Mouse (Mus musculus) heart, postnatal 14 days (tissue): Measurements from ENCODE around the gene Slc2a13. TPM values are rescaled to one million over a fixed set of nuclear protein-coding genes. Genes with fewer than 3 reads are reported as not detected.
A peak's percentile ranks its signal among the peaks of the same experiment; 100 is the strongest.

Experiments used
- DNase-seq, 2 experiments: peaks; one replicate each; pipeline ENCODE4 v3.0.0; 2021 to 2022
- intact Hi-C: fragments of 180-260 bp; cut with DNase I; formaldehyde crosslinking; loops from one replicate; pipeline ENCODE4 v1.15.1; 2025
- total RNA-seq, 2 experiments: library from RNA; stranded (reverse); gene quantifications; 2 replicates each; pipeline ENCODE4 v1.2.3; 2021

Slc2a13 gene
- total RNA-seq, 2 experiments from 2014 or later: 1.9 to 2.3 TPM

DNA sequence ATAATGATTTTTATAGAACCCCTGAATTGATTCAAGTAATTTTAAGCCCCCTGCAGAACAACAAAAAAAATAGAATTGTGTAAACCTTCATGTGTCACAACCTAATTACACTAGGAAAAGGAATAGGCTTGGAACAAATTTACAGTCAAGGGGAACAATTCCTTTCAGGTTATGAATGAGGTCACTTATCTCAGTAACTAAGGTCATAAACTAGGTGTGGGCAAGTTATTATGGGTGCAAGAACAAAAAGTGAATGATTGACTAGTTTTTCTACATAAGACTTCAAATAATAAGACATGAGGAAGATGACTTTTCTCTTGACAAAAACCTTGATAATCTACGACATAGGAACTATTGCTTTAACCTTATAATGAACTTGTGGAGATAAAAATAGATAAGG is 191.2 kb downstream of the Slc2a13 start:
- intact Hi-C loops: no loop called here
- DNase-seq: no peak

DNA sequence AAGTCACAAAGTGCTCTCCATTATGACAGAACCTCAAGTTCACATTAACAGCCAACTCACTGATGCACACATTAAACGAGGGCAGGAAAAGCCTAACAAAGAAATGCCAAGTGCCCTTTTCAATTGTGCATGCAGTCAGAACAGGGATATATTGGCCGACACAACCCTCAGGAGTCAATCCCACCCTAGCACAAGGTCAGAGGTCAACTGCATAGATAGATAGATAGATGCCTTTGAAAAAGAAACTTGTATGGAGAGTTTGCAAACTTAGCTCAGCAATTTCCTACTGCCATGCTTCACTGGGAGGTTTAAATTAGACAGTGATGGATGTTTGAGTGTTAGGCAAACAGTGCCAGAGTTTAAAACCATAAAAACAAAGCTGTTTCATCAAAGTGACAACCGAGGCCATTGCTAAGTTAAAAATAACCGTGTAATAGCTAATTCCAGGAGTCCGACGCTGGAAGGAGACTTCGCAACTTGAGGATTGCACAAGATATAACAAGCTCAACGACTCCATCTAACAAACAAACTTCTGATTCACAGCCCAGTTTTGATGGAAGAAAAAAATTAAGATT is 194.2 kb downstream of the Slc2a13 start:
- no peak for DNase-seq
- intact Hi-C loops: no loop called here

DNA sequence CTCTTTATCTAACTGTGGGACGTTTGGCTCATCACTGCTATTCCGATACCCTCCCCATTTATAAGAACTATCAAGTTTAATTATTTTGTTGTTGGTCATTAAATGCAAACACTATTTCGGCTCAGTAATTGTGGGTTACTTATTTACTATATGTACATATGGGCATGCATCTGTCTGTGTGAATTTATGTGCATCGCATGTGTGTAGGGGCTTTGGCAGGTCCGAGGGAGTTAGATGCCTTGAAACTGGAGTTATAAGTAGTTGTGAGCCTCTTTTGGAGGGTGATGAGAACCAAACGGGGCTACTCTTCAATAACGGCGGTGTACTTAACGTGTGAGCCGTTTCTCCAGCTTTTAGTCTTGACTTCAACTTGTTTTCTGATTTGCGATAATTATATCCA is 195.5 kb downstream of the Slc2a13 start:
- no peak for DNase-seq
- intact Hi-C loops: no loop called here

DNA sequence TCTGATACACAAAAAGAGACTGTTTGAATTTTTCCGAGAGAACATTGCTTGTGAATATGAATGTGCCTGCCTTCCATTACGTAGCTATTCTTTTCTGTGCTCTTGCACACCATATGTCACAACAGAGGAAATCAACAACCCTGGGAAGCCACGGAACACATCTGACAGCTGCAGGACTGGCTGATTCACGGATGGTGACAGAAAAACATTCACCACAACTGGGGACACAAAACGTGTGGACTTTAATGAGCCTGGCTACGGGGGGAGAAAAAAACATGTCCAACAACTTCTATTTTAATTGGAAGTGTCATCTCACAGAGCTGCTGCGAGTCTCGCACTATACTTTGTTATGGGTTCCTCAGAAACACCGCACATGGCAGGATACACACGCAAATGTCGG is 196.0 kb downstream of the Slc2a13 start:
- intact Hi-C loops: no loop called here

DNA sequence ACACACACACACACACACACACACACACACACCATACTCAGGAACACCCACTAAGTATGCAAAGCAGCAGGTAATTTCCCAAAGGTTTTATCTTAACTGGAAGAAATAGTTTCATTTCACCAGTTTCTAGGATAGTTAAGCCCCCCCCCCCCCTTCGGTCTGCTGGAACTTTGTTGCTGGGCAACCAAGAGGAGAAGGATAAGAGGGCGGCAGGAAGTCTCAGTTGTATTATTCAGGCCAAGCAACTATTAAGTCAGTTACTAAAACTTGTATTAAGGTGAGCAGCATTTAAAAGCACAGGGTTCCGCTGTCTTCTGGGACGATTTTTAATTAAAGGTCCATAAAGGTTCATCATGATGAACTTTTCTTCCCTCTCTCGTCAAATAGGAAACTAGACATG is 198.6 kb downstream of the Slc2a13 start:
- intact Hi-C loops: no loop called here
- DNase-seq: no peak

More for the DNA sequence above, 196.0 kb downstream of the Slc2a13 start:
- DNase-seq: no peak

DNA sequence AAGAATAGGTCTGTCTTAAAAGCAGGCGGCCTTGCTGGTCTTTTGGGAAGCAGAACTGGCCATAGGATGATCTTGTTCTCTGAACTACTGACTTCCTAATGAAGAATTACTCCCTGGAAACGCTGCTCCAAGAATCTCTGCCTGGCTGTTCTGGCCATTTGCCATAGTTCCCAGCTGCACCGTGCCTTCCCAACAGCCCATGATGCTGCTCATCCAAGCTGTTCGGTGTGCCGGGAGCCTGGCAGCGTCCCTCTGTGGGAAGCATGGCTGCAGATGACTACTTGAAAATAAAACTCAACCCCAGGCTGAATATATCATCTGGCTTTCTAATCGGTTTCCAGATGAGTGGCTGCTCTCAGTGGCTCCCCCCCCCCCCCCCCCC is 199.9 kb downstream of the Slc2a13 start:
- intact Hi-C loops: no loop called here

DNA sequence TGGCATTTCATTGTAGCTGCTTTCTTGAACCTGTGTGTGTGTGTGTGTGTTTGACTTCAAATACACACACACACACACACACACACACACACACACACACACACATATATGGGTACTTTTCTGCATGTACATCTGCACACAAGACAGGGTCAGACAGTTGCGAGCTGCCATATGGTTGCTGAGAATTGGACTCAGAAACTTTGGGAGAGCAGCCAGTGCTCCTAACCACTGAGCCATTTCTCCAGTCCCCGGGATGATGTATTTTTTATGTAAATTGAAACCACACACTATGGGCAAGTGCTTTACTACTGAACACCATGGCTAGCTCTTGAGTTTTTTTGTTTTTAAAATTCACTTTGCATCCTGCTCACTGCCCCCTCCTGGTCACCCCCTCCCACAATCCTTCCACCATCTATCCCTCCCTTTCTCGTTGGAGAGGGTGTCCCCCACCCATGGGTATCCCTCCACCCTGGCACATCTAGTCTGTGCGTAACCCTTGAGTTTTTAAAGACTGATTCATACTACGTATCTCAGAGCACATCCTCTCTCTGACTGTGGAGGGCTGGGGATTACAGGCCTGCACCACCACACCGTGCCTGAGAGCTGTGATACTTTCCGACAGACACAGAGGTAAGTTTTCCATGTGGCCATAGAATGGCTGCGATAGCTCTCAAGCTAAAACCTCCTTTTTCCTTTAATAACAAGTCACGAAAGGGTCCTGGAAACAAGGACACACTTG is 200.4 kb downstream of the Slc2a13 start:
- DNase-seq: no peak
- intact Hi-C loops: no loop called here

More for the DNA sequence above, 199.9 kb downstream of the Slc2a13 start:
- peak; percentile 36 to 51 for DNase-seq

DNA sequence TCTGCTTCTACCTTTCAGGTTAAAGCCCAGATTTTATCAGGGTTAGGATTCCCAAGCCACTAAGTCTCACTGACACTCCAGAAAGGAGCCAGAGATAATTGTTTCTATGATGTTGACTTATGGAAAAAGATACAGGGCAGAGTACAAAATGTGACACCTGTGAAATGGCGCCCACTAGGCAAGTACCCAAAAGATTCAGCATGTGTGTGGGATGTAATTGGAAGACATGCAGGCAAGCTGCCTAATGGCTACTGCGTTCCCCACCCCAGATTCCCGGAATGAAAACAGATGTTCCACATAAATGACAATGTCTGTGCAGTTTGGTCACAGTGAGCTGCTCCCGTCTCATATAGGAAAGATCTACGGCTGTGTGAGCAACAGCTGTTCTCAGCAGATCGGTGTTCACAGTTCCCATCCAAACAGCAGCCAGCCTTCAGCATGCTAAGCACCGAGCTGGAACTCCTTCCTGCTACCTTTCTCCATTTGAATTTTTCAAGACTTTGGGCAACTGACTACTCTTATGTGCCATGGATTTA is 201.1 kb downstream of the Slc2a13 start:
- DNase-seq: no peak
- intact Hi-C loops: no loop called here

DNA sequence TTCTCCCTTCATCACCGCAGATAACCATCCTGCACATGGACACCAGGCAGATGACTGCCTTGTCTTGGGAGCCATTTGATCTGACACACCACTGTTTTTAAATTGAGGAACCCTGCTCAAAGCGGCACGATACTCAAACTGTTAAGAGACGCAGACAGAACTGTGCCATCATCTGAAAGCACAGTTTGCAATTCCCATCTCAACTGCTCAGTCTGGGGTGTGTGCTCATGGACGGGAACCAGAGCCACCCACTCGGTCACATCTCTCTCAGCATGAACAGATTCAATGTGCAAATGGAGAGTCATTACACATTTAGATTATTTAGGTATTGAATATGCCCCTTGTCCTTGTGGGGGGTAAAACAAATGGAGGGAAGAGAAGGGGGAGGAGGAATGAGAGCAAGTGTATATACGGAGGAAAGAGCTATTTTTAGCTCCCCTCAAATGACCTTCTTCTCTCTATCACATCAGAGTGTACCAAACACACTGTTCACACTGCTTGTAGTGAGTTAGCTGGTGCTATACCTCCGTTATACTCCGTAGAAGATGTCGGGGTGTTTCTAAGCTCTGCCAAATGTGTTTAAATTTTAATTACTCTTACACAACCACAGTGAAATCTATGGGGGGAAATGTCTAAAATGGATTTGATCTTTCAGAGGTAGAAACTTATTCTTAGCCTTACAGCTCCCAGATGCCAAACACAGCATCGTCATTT is 203.2 kb downstream of the Slc2a13 start:
- intact Hi-C loops: no loop called here
- no peak for DNase-seq

DNA sequence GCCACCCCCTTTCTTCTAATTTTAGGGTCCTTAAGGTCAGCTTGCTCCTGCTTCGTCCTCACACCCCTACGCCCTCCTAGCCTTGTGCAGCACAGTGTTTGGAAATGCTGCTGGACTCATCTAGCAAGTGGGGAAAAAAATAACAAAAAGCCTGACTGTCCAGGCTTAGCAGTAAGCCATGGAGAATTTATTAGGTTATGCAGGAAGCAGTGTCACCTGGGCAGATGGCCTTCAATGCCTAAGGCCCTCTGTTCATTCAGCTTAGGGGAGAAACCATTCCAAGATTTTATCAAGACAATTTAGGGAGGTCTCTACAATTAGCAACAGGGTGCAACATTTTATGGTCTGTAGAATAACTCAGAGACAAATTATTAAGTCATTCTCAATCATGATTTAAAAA is 212.6 kb downstream of the Slc2a13 start:
- intact Hi-C loops: no loop called here
- DNase-seq: no peak

DNA sequence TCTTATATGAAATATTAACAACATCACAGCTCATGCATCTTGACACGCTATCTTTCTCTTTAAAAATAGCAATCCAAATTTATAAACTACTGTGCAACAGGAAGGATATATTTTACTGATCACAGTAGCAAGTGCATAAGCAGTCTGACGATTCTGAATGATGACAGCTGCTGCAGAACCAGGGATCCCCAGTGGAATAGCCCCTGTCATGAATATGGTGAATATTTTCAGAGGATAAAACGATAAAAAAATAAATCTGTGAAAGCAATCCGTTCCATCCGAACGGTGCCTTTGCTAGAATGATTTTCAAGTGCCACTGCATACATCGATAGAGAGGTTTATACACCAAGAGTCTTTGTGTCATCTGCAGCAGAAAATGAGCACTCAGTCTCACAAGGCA is 222.1 kb downstream of the Slc2a13 start:
- intact Hi-C loops: no loop called here
- no peak for DNase-seq

DNA sequence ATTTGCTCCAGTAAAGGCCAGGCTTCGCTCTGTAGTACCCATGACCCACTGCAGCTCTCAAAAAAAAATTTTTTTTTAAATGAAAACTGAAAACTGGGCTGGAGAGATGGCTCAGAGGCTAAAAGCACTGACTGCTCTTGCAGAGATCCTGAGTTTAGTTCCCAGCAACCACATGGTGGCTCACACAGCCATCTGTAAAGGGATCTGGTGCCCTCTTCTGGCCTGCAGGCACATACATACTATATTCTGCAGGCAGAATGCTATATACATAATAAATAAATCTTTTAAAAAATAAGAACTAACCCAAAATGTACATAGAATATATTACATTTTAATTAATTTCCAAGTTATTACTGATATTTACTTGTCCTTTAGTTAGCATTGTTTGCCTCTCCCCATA is 234.7 kb downstream of the Slc2a13 start:
- no peak for DNase-seq
- intact Hi-C loops: no loop called here

DNA sequence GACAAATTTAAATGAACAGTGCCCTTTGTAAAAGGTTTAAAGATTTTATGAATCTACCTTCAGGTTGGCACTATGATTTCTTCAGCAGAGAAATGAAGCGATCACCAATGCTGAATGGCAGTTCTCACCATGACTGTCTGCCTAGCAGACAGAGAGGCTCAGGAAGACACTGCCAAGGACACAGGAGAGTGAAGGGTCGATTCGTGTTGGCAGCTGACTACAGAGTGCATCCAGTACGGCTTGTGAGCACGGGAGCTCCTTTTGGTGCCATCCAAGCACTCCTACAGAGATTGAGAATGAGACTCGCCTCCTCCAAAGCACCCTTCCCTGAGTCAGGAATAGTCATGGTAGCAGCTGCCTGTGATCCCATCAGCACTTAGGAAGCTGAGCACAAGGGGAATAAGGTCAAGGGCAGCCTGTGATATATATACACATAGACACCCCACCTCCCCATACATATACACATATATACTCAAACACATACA is 238.6 kb downstream of the Slc2a13 start:
- DNase-seq: no peak
- intact Hi-C loops: no loop called here

DNA sequence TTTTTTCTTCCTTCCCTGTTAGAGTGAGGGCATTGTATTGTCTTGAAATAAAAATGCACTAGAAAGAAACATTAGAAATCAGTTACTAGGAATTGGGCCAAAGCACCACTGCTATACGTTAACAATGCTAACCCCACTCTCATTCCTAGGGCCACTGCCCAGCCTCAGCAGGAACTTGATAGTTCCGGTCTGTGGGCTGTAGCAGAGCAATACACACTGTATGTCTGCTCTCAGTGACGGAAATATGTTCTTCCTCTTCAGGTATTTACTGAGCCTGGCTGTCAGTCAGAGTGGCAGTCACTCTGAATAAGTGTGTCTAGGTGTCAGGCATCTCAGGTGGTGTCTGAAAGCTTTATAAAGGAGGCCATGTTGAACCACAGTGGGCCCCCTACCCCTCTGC is 245.3 kb downstream of the Slc2a13 start:
- intact Hi-C loops: no loop called here
- DNase-seq: no peak

DNA sequence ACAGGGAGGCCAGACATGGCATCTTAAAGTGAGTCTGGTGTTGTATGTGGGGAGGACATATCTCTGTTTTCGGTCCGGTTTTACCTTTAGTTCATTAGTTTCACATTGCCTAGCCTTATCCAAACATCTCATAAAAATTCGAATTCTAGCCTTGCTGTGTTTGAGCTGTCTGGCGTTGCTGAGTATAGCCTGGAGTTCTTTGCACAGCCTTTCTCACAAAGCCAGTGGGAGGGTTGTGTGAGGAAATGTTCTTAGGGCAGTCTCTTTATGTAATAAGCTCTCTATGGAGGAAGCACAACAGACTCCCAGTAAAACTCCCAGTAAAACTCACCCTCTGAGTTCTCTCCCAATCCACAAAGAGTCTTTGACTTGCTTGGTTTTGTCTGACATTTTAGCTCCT is 246.0 kb downstream of the Slc2a13 start:
- no peak for DNase-seq
- intact Hi-C loops: no loop called here

DNA sequence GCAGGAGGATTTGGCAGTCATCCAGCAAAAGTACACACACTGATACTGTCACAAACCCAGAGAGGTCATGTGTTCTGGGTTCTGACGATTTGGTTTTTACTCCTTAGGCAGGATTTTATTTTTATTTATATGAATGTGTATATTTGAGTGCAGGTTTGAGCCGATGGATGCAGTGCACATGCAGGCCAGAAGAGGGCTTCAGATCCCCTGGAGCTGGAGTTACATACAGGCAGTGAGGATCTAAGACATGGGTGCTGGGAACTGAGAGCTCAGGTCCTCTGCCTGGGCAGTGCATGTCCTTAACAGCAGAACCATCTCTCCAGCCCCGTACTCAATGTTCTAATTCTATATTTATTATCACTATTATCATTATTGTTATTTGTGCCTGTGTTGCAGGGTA is 253.7 kb downstream of the Slc2a13 start:
- peak; percentile 4 to 8 for DNase-seq
- intact Hi-C loops: no loop called here

DNA sequence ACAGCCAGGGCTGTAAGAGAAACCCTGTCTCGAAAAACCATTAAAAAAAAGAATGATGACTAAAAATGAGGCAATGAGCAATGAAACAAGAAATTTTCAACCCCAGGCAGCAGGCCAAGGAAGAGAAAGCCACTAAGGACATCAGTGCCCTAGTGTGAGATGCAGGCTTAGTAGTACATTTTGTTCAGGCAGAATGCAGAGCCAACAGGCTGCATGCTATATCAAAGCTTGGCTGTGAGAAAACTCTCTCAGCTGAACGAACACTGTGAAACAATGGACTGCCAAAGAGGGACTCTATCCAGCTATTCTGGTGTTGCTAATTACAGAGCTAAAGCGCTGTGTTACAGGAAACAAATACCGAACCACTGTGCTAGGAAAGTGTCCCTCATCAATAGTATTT is 256.1 kb downstream of the Slc2a13 start:
- intact Hi-C loops: no loop called here
- DNase-seq: peak; percentile 25 to 55

DNA sequence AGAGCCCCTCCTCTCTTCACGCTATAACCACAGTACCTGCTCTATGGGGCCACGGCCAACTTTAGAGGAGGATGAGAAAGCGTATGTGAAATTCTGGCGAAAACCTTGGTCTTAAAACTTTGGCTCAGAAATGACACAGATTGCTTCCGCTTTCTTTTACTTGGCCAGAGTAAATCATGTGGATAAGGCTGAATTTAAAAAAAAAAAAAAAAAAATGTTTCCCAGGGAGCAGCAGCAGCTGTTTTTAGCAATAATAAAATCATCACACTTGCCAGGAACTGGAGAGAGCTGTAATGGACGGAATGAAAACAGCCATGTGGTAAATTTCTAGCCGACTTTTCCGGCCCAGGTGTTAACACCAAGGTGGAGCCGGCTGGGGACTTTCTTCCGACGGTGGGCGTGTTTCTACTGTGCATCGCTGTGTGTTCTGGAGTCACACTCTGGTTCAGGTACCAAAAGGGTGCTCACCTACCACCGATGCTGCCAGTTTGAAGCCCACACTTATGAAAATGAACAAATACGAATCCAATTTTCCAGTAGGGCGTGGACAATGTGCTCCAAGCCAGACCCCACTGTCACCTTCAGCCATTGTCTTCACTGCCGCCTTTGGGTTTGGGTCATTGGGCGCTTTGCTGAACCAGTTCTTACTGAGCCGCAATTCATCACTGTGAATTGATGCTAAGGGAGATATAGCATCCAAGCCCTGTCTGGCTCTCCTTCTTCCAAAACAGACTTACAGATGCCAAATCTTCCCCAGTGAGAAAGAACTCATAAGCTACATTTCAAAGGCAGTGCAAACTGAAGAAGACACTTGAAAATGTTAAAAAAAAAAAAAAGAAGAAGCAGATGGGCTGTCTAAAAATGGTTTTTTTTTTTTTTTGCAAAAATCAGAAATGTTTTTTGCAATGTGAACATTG is 258.4 kb downstream of the Slc2a13 start:
- peak in 1 of 2 experiments; percentile 4 for DNase-seq

DNA sequence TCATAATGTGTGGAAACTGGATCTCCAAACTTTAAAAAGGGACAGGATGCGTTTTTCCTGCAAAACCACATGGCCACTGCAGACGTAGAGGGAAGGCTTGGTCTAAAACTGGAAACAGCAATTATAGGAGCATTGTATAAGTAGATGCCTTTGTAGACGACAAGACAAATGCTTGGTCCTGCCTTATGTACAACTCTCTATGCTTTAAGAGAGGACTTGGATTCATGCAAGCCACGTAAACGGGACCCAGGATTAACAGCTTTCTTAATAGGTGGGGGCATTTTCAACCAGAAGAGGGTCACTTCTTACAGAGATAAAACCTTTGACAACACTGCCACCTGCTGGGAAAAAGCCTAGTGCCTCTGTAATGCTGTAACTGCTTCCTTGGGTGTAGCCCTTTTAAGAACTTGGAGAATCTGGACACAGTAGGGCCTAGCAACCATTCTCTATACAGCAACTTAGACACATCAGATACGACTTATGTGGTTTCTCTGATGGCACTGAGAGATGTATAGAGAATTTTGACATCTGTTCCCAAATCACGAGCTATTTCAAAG is 268.7 kb downstream of the Slc2a13 start:
- DNase-seq: peak; percentile 28 to 59
- intact Hi-C loops: loop anchor here (5.0 to 10.0 kb wide), 4 partner anchors 140 to 448 kb away; no protein-coding TSS in a partner anchor

More for the DNA sequence above, 258.4 kb downstream of the Slc2a13 start:
- intact Hi-C loops: no loop called here

DNA sequence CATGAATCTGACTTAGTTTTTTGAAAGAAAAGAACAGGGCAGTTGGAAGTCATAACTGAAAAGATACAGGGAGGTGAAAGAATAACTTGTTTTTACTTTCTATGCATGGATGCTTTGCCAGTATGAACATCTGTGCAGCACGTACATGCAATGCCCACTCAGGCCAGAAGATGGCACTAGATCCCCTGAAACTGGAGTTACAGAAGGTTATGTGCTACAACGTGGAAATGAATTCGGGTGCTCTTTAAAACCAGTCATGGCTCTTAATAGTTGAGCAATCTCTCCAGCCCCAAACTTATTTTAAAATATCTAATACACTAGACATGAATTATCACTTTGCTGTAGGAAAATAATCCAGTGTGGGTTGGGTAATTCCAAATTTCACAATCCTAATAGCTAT is 271.7 kb downstream of the Slc2a13 start:
- peak; percentile 89 to 95 for DNase-seq
- intact Hi-C loops: loop anchor here (1.0 to 10.0 kb wide), 5 partner anchors 137 to 451 kb away; no protein-coding TSS in a partner anchor
